ENCODE assay signal across 26 mouse cellular contexts in genomic region chr10:19360446-19361300, GRCm38 (mm10). TPM values are rescaled to one million over a fixed set of nuclear protein-coding genes. Genes with fewer than 3 reads are reported as not detected.
DNase-seq lines count a peak whose midpoint lies in the region; ATAC-seq lines count a peak whose summit lies in the region.
"Had no signal": no experiment of that assay in that cellular context is flagged by ENCODE, and none has a peak within 500 bp of the region (broad histone marks: within the 10 kb centered on the region; RNA-seq: fewer than 3 reads in every experiment).

No protein-coding gene starts in this region.

- peaks cover 86% of the 10 kb centered on the region for H3K27me3 ChIP-seq in megakaryocyte, embryonic 14.5 days (replicated peaks)
- peaks cover 93% of the 10 kb centered on the region for H3K27me3 ChIP-seq in hindbrain, embryonic 12.5 days

- no peak overlapping the region for H3K27ac ChIP-seq in hindbrain, embryonic 12.5 days
- H3K27ac ChIP-seq: embryonic facial prominence, embryonic 10.5 days; forebrain, embryonic 15.5 days; heart, embryonic 13.5 days; layer of hippocampus, adult 2 months; liver, embryonic 14.5 days; lung, embryonic 15.5 days had no signal

- 0 out of 2 replicates have a peak, but pooled peaks cover 7% of the 10 kb centered on the region for H3K9me3 ChIP-seq in megakaryocyte, embryonic 14.5 days
- H3K9me3 ChIP-seq in hindbrain, embryonic 12.5 days (replicated peaks): no peaks in the 10 kb centered on the region
- H3K9me3 ChIP-seq: embryonic facial prominence, embryonic 10.5 days; forebrain, embryonic 15.5 days; heart, embryonic 13.5 days; lung, embryonic 15.5 days had no signal

- H3K4me3 ChIP-seq in megakaryocyte, embryonic 14.5 days (replicated peaks): peak overlapping the region; percentile 46
- H3K4me3 ChIP-seq in hindbrain, embryonic 12.5 days: no peak overlapping the region
- H3K4me3 ChIP-seq: embryonic facial prominence, embryonic 10.5 days; forebrain, embryonic 15.5 days; layer of hippocampus, adult 2 months; lung, embryonic 15.5 days had no signal

- 0 out of 2 replicates have a peak overlapping the region, but pooled peaks have one; percentile 39 for H3K4me2 ChIP-seq in hindbrain, embryonic 12.5 days (replicated peaks)
- H3K4me2 ChIP-seq: forebrain, embryonic 15.5 days; heart, embryonic 13.5 days; lung, embryonic 15.5 days had no signal

- no peaks in the 10 kb centered on the region for H3K36me3 ChIP-seq in megakaryocyte, embryonic 14.5 days (replicated peaks; ENCODE audit: low read length)
- H3K36me3 ChIP-seq in hindbrain, embryonic 12.5 days: no peaks in the 10 kb centered on the region
- H3K36me3 ChIP-seq: embryonic facial prominence, embryonic 10.5 days; forebrain, embryonic 15.5 days; heart, embryonic 13.5 days; lung, embryonic 15.5 days had no signal

- 30% methylated on average over 3 of the region's 3 CpGs for WGBS in hindbrain, embryonic 12.5 days

- no peak for ATAC-seq in megakaryocyte, adult 5-6 weeks (ENCODE audit: poor library complexity, severe bottlenecking)
- ATAC-seq in hindbrain, embryonic 12.5 days (ENCODE audit: low FRiP score): no peak

- H3K9ac ChIP-seq in hindbrain, embryonic 12.5 days: no peak overlapping the region
- H3K9ac ChIP-seq: forebrain, embryonic 15.5 days; heart, embryonic 13.5 days; liver, embryonic 14.5 days; lung, embryonic 15.5 days had no signal

- peaks cover 43% of the 10 kb centered on the region for H3K4me1 ChIP-seq in megakaryocyte, embryonic 14.5 days
- H3K4me1 ChIP-seq in hindbrain, embryonic 12.5 days: peaks cover 21% of the 10 kb centered on the region; the same call in 1 of the 2 replicates

- peak; percentile 49 to 54 for DNase-seq in B cell, adult 2 months
- peak; percentile 31 for DNase-seq in naive thymus-derived CD4-positive, alpha-beta T cell, adult 2 months (ENCODE audit: low read depth)
- DNase-seq in gastrocnemius, postnatal 4 days (ENCODE audit: low spot score in 2 of 2): no peak
- DNase-seq in layer of hippocampus, adult 9-10 months (ENCODE audit: low spot score): no peak
- DNase-seq: adrenal gland, adult 2 months; cerebellum, adult 8-10 months; kidney, adult 8-10 months; kidney, postnatal 14 days; lung, postnatal 4 days; right cerebral cortex, postnatal 14 days; spleen, adult 18-20 months; thymus, postnatal 36 days had no signal

RNA-seq across cellular contexts. Expression of gene Olig3, which starts 4.3 kb away (rescaled TPM):
- not detected in 2 replicates for polyA plus RNA-seq in megakaryocyte, embryonic 14.5 days (2012; ENCODE audit: insufficient read depth, low replicate concordance)
- total RNA-seq in megakaryocyte, adult 5-6 weeks (2015): not detected in 2 replicates
- not detected in 2 replicates for total RNA-seq in megakaryocyte, adult 5-6 weeks (2017)
- 40.8 and 46.1 TPM in 2 replicates for polyA plus RNA-seq in hindbrain, embryonic 12.5 days (2016; fragmentation: Nextera tagmentation; extraction: Ambion mirVana)
- total RNA-seq in gastrocnemius, postnatal 4 days (2021): not detected
- total RNA-seq: adrenal gland, adult 2 months; heart, postnatal 25 days; layer of hippocampus, adult 2 months had no signal
- polyA plus RNA-seq: adrenal gland, adult 2 months; gonadal fat pad, adult 2 months; heart, embryonic 13.5 days; intestine, embryonic 14.5 days; limb, embryonic 14.5 days; liver, embryonic 14.5 days; lung, embryonic 15.5 days; stomach, embryonic 14.5 days had no signal

Comparison
In these comparisons a context has a peak if more than half of its experiments do, and no peak if none do; other contexts are left out.
1. DNase-seq: peak in B cell, adult 2 months (2 of 2) and naive thymus-derived CD4-positive, alpha-beta T cell, adult 2 months (single experiment); none in gastrocnemius, postnatal 4 days (0 of 2) and layer of hippocampus, adult 9-10 months (single experiment).